Mouse (Mus musculus) liver, adult 2 months (tissue): ENCODE measurements around the gene Pom121l2.

Experiments
- CTCF ChIP-seq: fragments of 200-500 bp; IDR thresholded peaks from 2 replicates; pipeline ENCODE4 v1.5.1; 2011; ENCODE audit warnings: low read depth, low read length, control low read depth
- POLR2A ChIP-seq: fragments of 200-500 bp; IDR thresholded peaks from 2 replicates; pipeline ENCODE4 v1.6.1; 2011; ENCODE audit warnings: low read length, control low read depth; ENCODE audit not compliant: insufficient read depth; ENCODE audit errors: extremely low read depth

DNA sequence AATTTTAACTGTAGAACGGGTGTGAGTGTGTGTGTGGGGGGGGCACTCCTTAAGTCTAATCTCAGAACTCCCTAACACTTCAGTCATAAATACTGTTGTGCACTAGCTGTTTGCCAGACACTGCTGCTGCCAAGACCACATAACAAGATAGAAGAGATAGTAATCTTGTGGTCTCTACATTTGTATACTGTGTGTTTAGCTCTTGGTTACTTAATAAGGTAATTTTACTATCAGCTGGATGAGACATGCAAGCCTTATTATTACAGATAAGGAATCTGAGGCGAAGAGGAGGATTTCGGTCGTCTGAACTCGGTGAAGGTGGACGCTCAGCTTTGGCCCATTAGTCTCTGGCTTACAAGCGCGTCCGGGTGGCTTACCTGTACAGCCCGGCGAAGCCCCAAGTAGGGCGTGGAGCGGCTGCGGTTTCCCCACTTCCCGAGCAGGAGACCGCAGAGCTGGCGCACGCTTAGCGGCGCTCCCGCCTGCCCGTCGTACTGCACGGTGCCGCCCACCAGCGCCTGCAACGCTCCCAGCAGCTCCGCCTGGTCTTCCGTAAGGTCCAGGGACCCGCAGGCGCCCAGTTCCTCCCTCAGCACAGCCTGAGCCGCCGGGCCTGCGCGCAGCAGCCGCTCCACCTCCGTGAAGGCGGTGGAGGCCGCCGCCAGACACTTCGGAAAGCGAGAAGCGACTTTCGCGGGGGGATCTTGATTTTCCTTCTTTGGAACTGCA is 24.8 kb downstream of the Pom121l2 start:
- TF ChIP-seq CTCF (no peak), POLR2A (no peak)
